Mouse (Mus musculus) intestine, postnatal 0 days (tissue): ENCODE data around the gene Mtf1. TPM values are rescaled to one million over a fixed set of nuclear protein-coding genes. Genes with fewer than 3 reads are reported as not detected.

Experiments used
- ATAC-seq: fragments of 200-750 bp; cut with Nextera tagmentation; 2 replicates; pipeline ENCODE4 v1.8.0; 2017; ENCODE audit warnings: mild to moderate bottlenecking, moderate TSS enrichment, moderate library complexity
- H3K27ac ChIP-seq: fragments of 300-500 bp; sonication (generic); 2 replicates; pipeline ENCODE4 v1.5.1; 2014; ENCODE audit warnings: mild to moderate bottlenecking, low read depth, low read length, moderate library complexity
- H3K27me3 ChIP-seq: fragments of 300-500 bp; sonication (generic); replicated peaks from 2 replicates; pipeline ENCODE4 v1.6.1; 2014; ENCODE audit warnings: low read length, mixed read lengths; ENCODE audit not compliant: control insufficient read depth, insufficient read depth
- H3K36me3 ChIP-seq: fragments of 300-500 bp; sonication (generic); 2 replicates; pipeline ENCODE4 v1.6.1; 2014; ENCODE audit warnings: mild to moderate bottlenecking, moderate library complexity; ENCODE audit not compliant: control insufficient read depth, insufficient read depth
- H3K4me1 ChIP-seq: fragments of 300-500 bp; sonication (generic); replicated peaks from 2 replicates; pipeline ENCODE4 v1.6.1; 2014; ENCODE audit warnings: antibody characterized with exemption, low read length, mixed read lengths; ENCODE audit not compliant: control insufficient read depth, insufficient read depth
- H3K4me2 ChIP-seq: fragments of 300-500 bp; sonication (generic); replicated peaks from 2 replicates; pipeline ENCODE4 v1.6.1; 2014; ENCODE audit warnings: low read depth, mild to moderate bottlenecking, moderate library complexity
- H3K4me3 ChIP-seq: fragments of 300-500 bp; sonication (generic); 2 replicates; pipeline ENCODE4 v1.5.1; 2014; ENCODE audit warnings: low read depth, low read length
- H3K9ac ChIP-seq: fragments of 300-500 bp; sonication (generic); 2 replicates; pipeline ENCODE4 v1.6.1; 2014; ENCODE audit warnings: mild to moderate bottlenecking, low read depth, low read length
- H3K9me3 ChIP-seq: fragments of 300-500 bp; sonication (generic); 2 replicates; pipeline ENCODE4 v1.6.1; 2016; ENCODE audit warnings: mixed run types; ENCODE audit not compliant: control insufficient read depth
- CTCF ChIP-seq: sonication (generic); IDR thresholded peaks from 2 replicates; pipeline ENCODE4 v1.5.1; 2016; ENCODE audit warnings: low read depth, mild to moderate bottlenecking, control low read depth, antibody characterized with exemption, moderate library complexity
- WGBS: fragments of 180-500 bp; shearing (Covaris S2); extraction: QIAGEN DNeasy Blood & Tissue Kit; methylation state at CpG from one replicate; pipeline ENCODE4 v1.1.7; 2014; 5-methylcytosine and 5-hydroxymethylcytosine counted together
- polyA plus RNA-seq: library from polyadenylated mRNA; unstranded; fragments of >200 nt; fragmentation: Nextera tagmentation; extraction: Ambion mirVana; gene quantifications from 2 replicates; pipeline ENCODE4 v1.2.1, GENCODE M21; 2015

Gene Mtf1
- polyA plus RNA-seq, 1 experiment from 2014 or later, result 10.4 TPM

GRCm38 (mm10) chr4:124858370-124858769, 56.5 kb downstream of the Mtf1 start:
- no peak overlapping the region for H3K27ac ChIP-seq
- H3K9ac ChIP-seq, result no peak overlapping the region
- WGBS, result 51% methylated on average over 5 of the region's 5 CpGs
- H3K27me3 ChIP-seq, result peaks cover 18% of the 10 kb centered on the region
- no peaks in the 10 kb centered on the region for H3K4me1 ChIP-seq
- ATAC-seq, result no peak
- H3K36me3 ChIP-seq, result peaks cover 28% of the 10 kb centered on the region
- H3K9me3 ChIP-seq, result no peaks in the 10 kb centered on the region
- no peak for TF ChIP-seq CTCF
- H3K4me2 ChIP-seq, result no peak overlapping the region
- no peak overlapping the region for H3K4me3 ChIP-seq

GRCm38 (mm10) chr4:124860446-124860845, 58.5 kb downstream of the Mtf1 start:
- Histone ChIP-seq H3K9ac (no peak overlapping the region), H3K4me1 (no peaks in the 10 kb centered on the region), H3K4me2 (no peak overlapping the region), H3K27ac (no peak overlapping the region), H3K36me3 (peaks cover 13% of the 10 kb centered on the region), H3K4me3 (no peak overlapping the region), H3K9me3 (no peaks in the 10 kb centered on the region), H3K27me3 (peaks cover 21% of the 10 kb centered on the region)
- ATAC-seq, result 0 out of 2 replicates have a peak, but pooled peaks have one; percentile 29
- TF ChIP-seq CTCF, result no peak
- 7% methylated on average over 7 of the region's 7 CpGs for WGBS

- Histone ChIP-seq H3K4me2 (peak within 1 kb of the TSS; percentile 62), H3K9me3 (no peaks in the 10 kb centered on the region), H3K36me3 (peaks cover 2% of the 10 kb centered on the region; the same call in 1 of the 2 replicates), H3K9ac (no peak within 1 kb of the TSS), H3K4me1 (no peaks in the 10 kb centered on the region), H3K4me3 (peak within 1 kb of the TSS; percentile 31), H3K27me3 (peaks cover 21% of the 10 kb centered on the region), H3K27ac (no peak within 1 kb of the TSS)
- ATAC-seq, result 0 out of 2 replicates have a peak, but pooled peaks have one; percentile 20
- TF ChIP-seq CTCF, result no peak
- 5% methylated on average over 52 of the region's 77 CpGs for WGBS
Measured at GRCm38 (mm10) chr4:124861283-124862188, 59.6 kb downstream of the Mtf1 start, which contains the start of gene Maneal. TSS of gene Maneal (minus strand) at chr4:124862171.

- Histone ChIP-seq H3K9me3 (no peaks in the 10 kb centered on the region), H3K4me1 (no peaks in the 10 kb centered on the region), H3K9ac (no peak overlapping the region), H3K4me2 (no peak overlapping the region), H3K36me3 (no peaks in the 10 kb centered on the region), H3K27me3 (no peaks in the 10 kb centered on the region), H3K4me3 (no peak overlapping the region), H3K27ac (no peak overlapping the region)
- ATAC-seq, result no peak
- 92% methylated on average over 1 of the region's 1 CpGs for WGBS
- TF ChIP-seq CTCF, result peak; percentile 42
Measured at GRCm38 (mm10) chr4:124872719-124873118, 70.8 kb downstream of the Mtf1 start.

GRCm38 (mm10) chr4:124880599-124880998, 78.7 kb downstream of the Mtf1 start, which contains the start of gene Epha10:
TSS of gene Epha10 (plus strand) at chr4:124880899.
- ATAC-seq, result no peak
- H3K27me3 ChIP-seq, result peaks cover 35% of the 10 kb centered on the region
- no peaks in the 10 kb centered on the region for H3K36me3 ChIP-seq
- H3K9ac ChIP-seq, result no peak within 1 kb of the TSS
- no peaks in the 10 kb centered on the region for H3K9me3 ChIP-seq
- peak within 1 kb of the TSS; percentile 37 for H3K4me2 ChIP-seq
- H3K27ac ChIP-seq, result no peak within 1 kb of the TSS
- TF ChIP-seq CTCF, result no peak
- peak within 1 kb of the TSS; percentile 20 for H3K4me3 ChIP-seq
- no peaks in the 10 kb centered on the region for H3K4me1 ChIP-seq
- WGBS, result 8% methylated on average over 11 of the region's 11 CpGs

GRCm38 (mm10) chr4:124881341-124881908, 79.5 kb downstream of the Mtf1 start:
- no peak for TF ChIP-seq CTCF
- Histone ChIP-seq H3K9ac (no peak overlapping the region), H3K27me3 (peaks cover 39% of the 10 kb centered on the region), H3K4me1 (no peaks in the 10 kb centered on the region), H3K27ac (no peak overlapping the region), H3K4me3 (peak overlapping the region; percentile 20), H3K4me2 (peak overlapping the region; percentile 37), H3K36me3 (no peaks in the 10 kb centered on the region), H3K9me3 (no peaks in the 10 kb centered on the region)
- ATAC-seq, result peak; percentile 41; the same call in 1 of the 2 replicates
- under 1% methylated on average over 37 of the region's 37 CpGs for WGBS
